16 mouse cellular contexts compared by ENCODE assay signal in genomic region chr11:23171760-23172159, GRCm38 (mm10).
"Had no signal": no experiment of that assay in that cellular context is flagged by ENCODE, and none has a peak within 500 bp of the region (broad histone marks: within the 10 kb centered on the region; RNA-seq: fewer than 3 reads in every experiment).

No protein-coding gene starts in this region.

- H3K27me3 ChIP-seq: limb, embryonic 15.5 days; neural tube, embryonic 15.5 days had no signal

- H3K4me3 ChIP-seq: limb, embryonic 15.5 days; midbrain, embryonic 10.5 days; myocyte; neural tube, embryonic 15.5 days had no signal

- H3K36me3 ChIP-seq: limb, embryonic 15.5 days; midbrain, embryonic 10.5 days; neural tube, embryonic 15.5 days had no signal

- ATAC-seq: intestine, postnatal 0 days had no signal

- H3K9me3 ChIP-seq: limb, embryonic 15.5 days; midbrain, embryonic 10.5 days; neural tube, embryonic 15.5 days had no signal

- DNase-seq: kidney, adult 8-10 months; kidney, postnatal 14 days; layer of hippocampus, postnatal 36 days; lung, adult 2 months; lung, postnatal 10 days; lung, postnatal 4 days; midbrain, embryonic 14.5 days; right cerebral cortex, postnatal 4 days; spleen, adult 18-20 months; thymus, adult 2 months; thymus, postnatal 25 days had no signal

- H3K27ac ChIP-seq: limb, embryonic 15.5 days; midbrain, embryonic 10.5 days; neural tube, embryonic 15.5 days had no signal

- H3K9ac ChIP-seq: limb, embryonic 15.5 days; neural tube, embryonic 15.5 days had no signal

- H3K4me1 ChIP-seq: limb, embryonic 15.5 days; midbrain, embryonic 10.5 days; neural tube, embryonic 15.5 days had no signal

- H3K4me2 ChIP-seq: limb, embryonic 15.5 days; neural tube, embryonic 15.5 days had no signal
